Mouse (Mus musculus) erythroblast, embryonic 14.5 days (primary cell): ENCODE results near the gene Polr3g.

Experiments used
- GATA1 ChIP-seq: IDR thresholded peaks from 2 replicates; pipeline ENCODE4 v1.6.1; 2012; ENCODE audit warnings: low read length, inconsistent platforms, mixed read lengths
- TAL1 ChIP-seq: IDR thresholded peaks from 3 replicates; pipeline ENCODE4 v1.6.1; 2012; ENCODE audit warnings: low read length, inconsistent platforms, mixed read lengths

DNA sequence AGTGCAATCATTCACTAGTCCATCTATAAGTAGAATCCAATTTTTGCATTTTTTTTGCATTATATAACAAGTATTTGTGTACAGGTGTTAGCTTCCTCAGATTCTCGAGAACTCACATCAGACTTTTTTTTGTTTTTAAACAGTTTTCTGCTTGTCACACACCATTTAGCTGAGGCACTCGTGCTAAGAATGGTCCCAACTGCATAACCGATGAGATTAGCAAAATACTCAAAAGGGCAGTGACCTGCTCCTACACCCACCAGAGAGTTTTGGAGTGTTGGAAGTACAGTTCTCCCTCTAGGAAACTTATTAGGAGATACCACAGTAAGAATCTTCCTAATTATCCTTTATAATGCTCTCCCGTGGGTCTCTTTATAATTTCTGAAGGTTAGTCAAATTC lies 1.0 kb downstream of the Polr3g start:
- TF ChIP-seq GATA1 (no peak), TAL1 (no peak)
